Mouse (Mus musculus) lung, postnatal 0 days (tissue): ENCODE data around the gene Slc34a1.
A peak's percentile ranks its signal among the peaks of the same experiment; 100 is the strongest.

Experiments
- CTCF ChIP-seq: IDR thresholded peaks from 2 replicates; pipeline ENCODE4 v1.5.1; 2016; ENCODE audit warnings: antibody characterized with exemption, mild to moderate bottlenecking
- EP300 ChIP-seq: IDR thresholded peaks from 2 replicates; pipeline ENCODE4 v1.6.1; 2016; ENCODE audit warnings: antibody characterized with exemption, mild to moderate bottlenecking, control low read depth

- TF ChIP-seq CTCF (peak; percentile 55), EP300 (no peak)
Observed at GRCm38 (mm10) chr13:55392933-55393332, 5.1 kb upstream of the Slc34a1 start.
